Mouse (Mus musculus): ENCODE data around the gene Olfr1051. TPM values are rescaled to one million over a fixed set of nuclear protein-coding genes. Genes with fewer than 3 reads are reported as not detected.

Olfr1051 gene
- not detected for polyA plus RNA-seq (2012; fragmentation: generic; extraction: Trizol)

GRCm38 (mm10) chr2:86278988-86279387, at the start of gene Olfr1051:
TSS of gene Olfr1051 (minus strand) at chr2:86279088.

GRCm38 (mm10) chr2:86315184-86315583, 36.3 kb upstream of the Olfr1051 start, which contains the start of gene Olfr1053:
TSS of gene Olfr1053 (minus strand) at chr2:86315284.

GRCm38 (mm10) chr2:86292155-86292554, 13.3 kb upstream of the Olfr1051 start, which contains the start of gene Olfr1052:
TSS of gene Olfr1052 (plus strand) at chr2:86292455.

GRCm38 (mm10) chr2:86258228-86258627, 20.7 kb downstream of the Olfr1051 start, which contains the start of gene Olfr1049:
TSS of gene Olfr1049 (minus strand) at chr2:86258328.

GRCm38 (mm10) chr2:86240189-86240588, 38.7 kb downstream of the Olfr1051 start, which contains the start of gene Olfr1048:
TSS of gene Olfr1048 (minus strand) at chr2:86240289.

GRCm38 (mm10) chr2:86231301-86231700, 47.6 kb downstream of the Olfr1051 start, which contains the start of gene Olfr1047:
TSS of gene Olfr1047 (minus strand) at chr2:86231401.

Other genes starting within 250 kb of the Olfr1051 start
- not detected for gene Olfr1034, start 233.2 kb downstream of the Olfr1051 start, polyA plus RNA-seq (2012; fragmentation: generic; extraction: Trizol)
- gene Olfr1036, start 205.1 kb downstream of the Olfr1051 start, polyA plus RNA-seq (2012; fragmentation: generic; extraction: Trizol) = not detected
- gene Olfr1037, start 191.7 kb downstream of the Olfr1051 start, polyA plus RNA-seq (2012; fragmentation: generic; extraction: Trizol) = not detected
- not detected for gene Olfr1039, start 143.2 kb downstream of the Olfr1051 start, polyA plus RNA-seq (2012; fragmentation: generic; extraction: Trizol)
- gene Olfr1040, start 132.4 kb downstream of the Olfr1051 start, polyA plus RNA-seq (2012; fragmentation: generic; extraction: Trizol) = not detected
- gene Olfr1042, start 117.2 kb downstream of the Olfr1051 start, polyA plus RNA-seq (2012; fragmentation: generic; extraction: Trizol) = not detected
- gene Olfr1043, start 111.6 kb downstream of the Olfr1051 start, polyA plus RNA-seq (2012; fragmentation: generic; extraction: Trizol) = not detected
- gene Olfr1044, start 101.3 kb downstream of the Olfr1051 start, polyA plus RNA-seq (2012; fragmentation: generic; extraction: Trizol) = not detected
- not detected for gene Olfr52, start 93.4 kb downstream of the Olfr1051 start, polyA plus RNA-seq (2012; fragmentation: generic; extraction: Trizol)
- gene Olfr1045, start 76.1 kb downstream of the Olfr1051 start, polyA plus RNA-seq (2012; fragmentation: generic; extraction: Trizol) = not detected
- not detected for gene Olfr1046, start 59.8 kb downstream of the Olfr1051 start, polyA plus RNA-seq (2012; fragmentation: generic; extraction: Trizol)
- gene Olfr1047, start 47.7 kb downstream of the Olfr1051 start, polyA plus RNA-seq (2012; fragmentation: generic; extraction: Trizol) = not detected
- gene Olfr1048, start 38.8 kb downstream of the Olfr1051 start, polyA plus RNA-seq (2012; fragmentation: generic; extraction: Trizol) = not detected
- not detected for gene Olfr1049, start 20.8 kb downstream of the Olfr1051 start, polyA plus RNA-seq (2012; fragmentation: generic; extraction: Trizol)
- gene Olfr1052, start 13.4 kb upstream of the Olfr1051 start, polyA plus RNA-seq (2012; fragmentation: generic; extraction: Trizol) = not detected
- not detected for gene Olfr1053, start 36.2 kb upstream of the Olfr1051 start, polyA plus RNA-seq (2012; fragmentation: generic; extraction: Trizol)
- not detected for gene Olfr1054, start 56.3 kb upstream of the Olfr1051 start, polyA plus RNA-seq (2012; fragmentation: generic; extraction: Trizol)
- not detected for gene Olfr1055, start 71.2 kb upstream of the Olfr1051 start, polyA plus RNA-seq (2012; fragmentation: generic; extraction: Trizol)
- not detected for gene Olfr1056, start 83.4 kb upstream of the Olfr1051 start, polyA plus RNA-seq (2012; fragmentation: generic; extraction: Trizol)
- not detected for gene Olfr1057, start 99.3 kb upstream of the Olfr1051 start, polyA plus RNA-seq (2012; fragmentation: generic; extraction: Trizol)
- gene Olfr1058, start 109.5 kb upstream of the Olfr1051 start, polyA plus RNA-seq (2012; fragmentation: generic; extraction: Trizol) = not detected
- gene Olfr1061, start 135.0 kb upstream of the Olfr1051 start, polyA plus RNA-seq (2012; fragmentation: generic; extraction: Trizol) = not detected
- not detected for gene Olfr1062, start 147.7 kb upstream of the Olfr1051 start, polyA plus RNA-seq (2012; fragmentation: generic; extraction: Trizol)
- not detected for gene Olfr1065, start 171.5 kb upstream of the Olfr1051 start, polyA plus RNA-seq (2012; fragmentation: generic; extraction: Trizol)
- not detected for gene Olfr1066, start 177.2 kb upstream of the Olfr1051 start, polyA plus RNA-seq (2012; fragmentation: generic; extraction: Trizol)
- not detected for gene Olfr228, start 208.3 kb upstream of the Olfr1051 start, polyA plus RNA-seq (2012; fragmentation: generic; extraction: Trizol)
- gene Olfr1076, start 229.4 kb upstream of the Olfr1051 start, polyA plus RNA-seq (2012; fragmentation: generic; extraction: Trizol) = not detected

Measured in C3H10T1/2 (cell line).